Mouse (Mus musculus): ENCODE results near the gene Ccdc185.

- TF ChIP-seq POLR2A (IDR thresholded peaks at IDR 0.05; ENCODE audit: borderline replicate concordance, extremely low read depth, low read depth, low read length) (no peak), CTCF (IDR thresholded peaks at IDR 0.05; ENCODE audit: insufficient read depth, low read length) (no peak)
These were observed 5.9 kb upstream of the Ccdc185 start for GRCm38 (mm10) chr1:182754865-182755264.
